Mouse (Mus musculus): ENCODE data around the gene Hs1bp3.

GRCm38 (mm10) chr12:8333617-8334016 lies 20.4 kb downstream of the Hs1bp3 start:
- TF ChIP-seq EP300 (IDR thresholded peaks at IDR 0.05; ENCODE audit: low read depth): no peak
- no peak for TF ChIP-seq CTCF (IDR thresholded peaks at IDR 0.05; ENCODE audit: low read depth)

All from liver, embryonic 14.5 days (tissue).